Mouse (Mus musculus): ENCODE results near the gene Nlgn1.

Gene Nlgn1

GRCm38 (mm10) chr3:26332400-26333238 is at the start of gene Nlgn1:
Gene Nlgn1, minus strand, starts transcription at chr3:26332460.
- DNase-seq (ENCODE audit: low spot score in 2 of 2): peak in 1 of 2 experiments; percentile 25

- no peak for DNase-seq (ENCODE audit: low spot score in 2 of 2)
These were observed 46.0 kb upstream of the Nlgn1 start for GRCm38 (mm10) chr3:26378272-26378671.

- DNase-seq (ENCODE audit: low spot score in 2 of 2): no peak
These were observed 22.8 kb upstream of the Nlgn1 start for GRCm38 (mm10) chr3:26355082-26355481.

- peak; percentile 43 to 47 for DNase-seq (ENCODE audit: low spot score in 2 of 2)
These were observed 22.3 kb upstream of the Nlgn1 start for GRCm38 (mm10) chr3:26354483-26355030.

- peak; percentile 55 to 57 for DNase-seq (ENCODE audit: low spot score in 2 of 2)
These were observed 5.2 kb upstream of the Nlgn1 start for GRCm38 (mm10) chr3:26337495-26337894.

GRCm38 (mm10) chr3:26333239-26333811 is 1.1 kb upstream of the Nlgn1 start:
- DNase-seq (ENCODE audit: low spot score in 2 of 2): peak; percentile 76 to 84

- DNase-seq (ENCODE audit: low spot score in 2 of 2): peak; percentile 84 to 85
These were observed 841 bp downstream of the Nlgn1 start for GRCm38 (mm10) chr3:26331177-26332061.

- no peak for DNase-seq (ENCODE audit: low spot score in 2 of 2)
These were observed 1.4 kb downstream of the Nlgn1 start for GRCm38 (mm10) chr3:26330863-26331176.

- DNase-seq (ENCODE audit: low spot score in 2 of 2): no peak
These were observed 2.2 kb downstream of the Nlgn1 start for GRCm38 (mm10) chr3:26330019-26330418.

GRCm38 (mm10) chr3:26324510-26324909 is 7.8 kb downstream of the Nlgn1 start:
- DNase-seq (ENCODE audit: low spot score in 2 of 2): no peak

- no peak for DNase-seq (ENCODE audit: low spot score in 2 of 2)
These were observed 14.9 kb downstream of the Nlgn1 start for GRCm38 (mm10) chr3:26317397-26317796.

- DNase-seq (ENCODE audit: low spot score in 2 of 2): no peak
These were observed 34.4 kb downstream of the Nlgn1 start for GRCm38 (mm10) chr3:26297869-26298268.

- DNase-seq (ENCODE audit: low spot score in 2 of 2): no peak
These were observed 61.1 kb downstream of the Nlgn1 start for GRCm38 (mm10) chr3:26270894-26271795.

- DNase-seq (ENCODE audit: low spot score in 2 of 2): no peak
These were observed 85.7 kb downstream of the Nlgn1 start for GRCm38 (mm10) chr3:26246564-26246963.

- DNase-seq (ENCODE audit: low spot score in 2 of 2): no peak
These were observed 89.0 kb downstream of the Nlgn1 start for GRCm38 (mm10) chr3:26243274-26243673.

GRCm38 (mm10) chr3:26230006-26230405 is 102.3 kb downstream of the Nlgn1 start:
- DNase-seq (ENCODE audit: low spot score in 2 of 2): peak in 1 of 2 experiments; percentile 34

GRCm38 (mm10) chr3:26228827-26229226 is 103.4 kb downstream of the Nlgn1 start:
- DNase-seq (ENCODE audit: low spot score in 2 of 2): peak; percentile 28 to 36

GRCm38 (mm10) chr3:26228172-26228781 is 104.0 kb downstream of the Nlgn1 start:
- DNase-seq (ENCODE audit: low spot score in 2 of 2): no peak

GRCm38 (mm10) chr3:26223500-26223899 is 108.8 kb downstream of the Nlgn1 start:
- DNase-seq (ENCODE audit: low spot score in 2 of 2): no peak

GRCm38 (mm10) chr3:26216231-26216630 is 116.0 kb downstream of the Nlgn1 start:
- DNase-seq (ENCODE audit: low spot score in 2 of 2): no peak

- no peak for DNase-seq (ENCODE audit: low spot score in 2 of 2)
These were observed 129.6 kb downstream of the Nlgn1 start for GRCm38 (mm10) chr3:26202702-26203101.

All from right cerebral cortex, postnatal 10 days (tissue).